Mouse (Mus musculus) forebrain, postnatal 0 days (tissue): ENCODE data around the gene Gm45808. TPM values are rescaled to one million over a fixed set of nuclear protein-coding genes. Genes with fewer than 3 reads are reported as not detected.

Source experiments
- ATAC-seq: fragments of 200-750 bp; cut with Nextera tagmentation; 2 replicates; pipeline ENCODE4 v1.8.0; 2017; ENCODE audit warnings: mild to moderate bottlenecking, moderate library complexity
- DNase-seq: peaks from one replicate; pipeline ENCODE4 v3.0.0-alpha.2; 2015
- H3K27ac ChIP-seq: fragments of 300-500 bp; sonication (generic); 2 replicates; pipeline ENCODE4 v1.5.1; 2014; ENCODE audit warnings: low read depth, mild to moderate bottlenecking, antibody characterized with exemption, low read length, moderate library complexity, mixed read lengths
- H3K27me3 ChIP-seq: fragments of 300-500 bp; sonication (generic); 2 replicates; pipeline ENCODE4 v1.6.1; 2014; ENCODE audit warnings: mild to moderate bottlenecking, low read length, mixed read lengths; ENCODE audit not compliant: insufficient read depth
- H3K36me3 ChIP-seq: fragments of 300-500 bp; sonication (generic); 2 replicates; pipeline ENCODE4 v1.6.1; 2014; ENCODE audit warnings: mild to moderate bottlenecking, moderate library complexity; ENCODE audit not compliant: insufficient read depth
- H3K4me1 ChIP-seq: fragments of 300-500 bp; sonication (generic); 2 replicates; pipeline ENCODE4 v1.6.1; 2014; ENCODE audit warnings: antibody characterized with exemption; ENCODE audit not compliant: insufficient read depth
- H3K4me2 ChIP-seq: fragments of 300-500 bp; sonication (generic); 2 replicates; pipeline ENCODE4 v1.6.1; 2014; ENCODE audit warnings: low read depth, mild to moderate bottlenecking, moderate library complexity
- H3K4me3 ChIP-seq: fragments of 300-500 bp; sonication (generic); 2 replicates; pipeline ENCODE4 v1.5.1; 2014; ENCODE audit warnings: low read depth, low read length, mixed read lengths
- H3K9ac ChIP-seq: fragments of 300-500 bp; sonication (generic); 2 replicates; pipeline ENCODE4 v1.6.1; 2014; ENCODE audit warnings: mild to moderate bottlenecking
- H3K9me3 ChIP-seq: fragments of 300-500 bp; sonication (generic); 2 replicates; pipeline ENCODE4 v1.6.1; 2016; ENCODE audit warnings: low read length
- CTCF ChIP-seq: sonication (generic); IDR thresholded peaks from 2 replicates; pipeline ENCODE4 v1.5.1; 2016; ENCODE audit warnings: antibody characterized with exemption, control low read depth, low read depth
- WGBS: fragments of 180-500 bp; shearing (Covaris S2); extraction: QIAGEN DNeasy Blood & Tissue Kit; methylation state at CpG from one replicate; pipeline ENCODE4 v1.1.7; 2014; 5-methylcytosine and 5-hydroxymethylcytosine counted together
- polyA plus RNA-seq: library from polyadenylated mRNA; unstranded; fragments of >200 nt; fragmentation: Nextera tagmentation; extraction: Ambion mirVana; gene quantifications from 2 replicates; pipeline ENCODE4 v1.2.1, GENCODE M21; 2015
- total RNA-seq: library from RNA; depleted of rRNA; stranded (reverse); fragments of >200 nt; gene quantifications from 2 replicates; pipeline ENCODE4 v1.2.3, GENCODE M21; 2014

The Gm45808 gene
- total and polyA plus RNA-seq, 2 experiments from 2014 or later, result not detected

- Histone ChIP-seq H3K27me3 (no peaks in the 10 kb centered on the region), H3K27ac (peak overlapping the region; percentile 84), H3K9me3 (no peaks in the 10 kb centered on the region), H3K36me3 (no peaks in the 10 kb centered on the region), H3K4me2 (peak overlapping the region; percentile 63), H3K4me1 (no peaks in the 10 kb centered on the region), H3K4me3 (peak overlapping the region; percentile 89), H3K9ac (peak overlapping the region; percentile 83)
- WGBS, result 34% methylated on average over 12 of the region's 12 CpGs
- DNase-seq, result no peak
- TF ChIP-seq CTCF, result no peak
- ATAC-seq, result no peak
These were observed 38.4 kb upstream of the Gm45808 start for GRCm38 (mm10) chr7:45524841-45525621.

- DNase-seq (no peak), ATAC-seq (no peak)
- no peak for TF ChIP-seq CTCF
- Histone ChIP-seq H3K4me3 (no peak overlapping the region), H3K4me1 (no peaks in the 10 kb centered on the region), H3K9ac (no peak overlapping the region), H3K27me3 (no peaks in the 10 kb centered on the region), H3K36me3 (no peaks in the 10 kb centered on the region), H3K27ac (no peak overlapping the region), H3K4me2 (no peak overlapping the region), H3K9me3 (no peaks in the 10 kb centered on the region)
- 84% methylated on average over 12 of the region's 13 CpGs for WGBS
These were observed 37.1 kb upstream of the Gm45808 start for GRCm38 (mm10) chr7:45523678-45524170.

GRCm38 (mm10) chr7:45522957-45523676 lies 36.5 kb upstream of the Gm45808 start:
- WGBS, result 80% methylated on average over 18 of the region's 18 CpGs
- Histone ChIP-seq H3K4me1 (no peaks in the 10 kb centered on the region), H3K27ac (no peak overlapping the region), H3K27me3 (no peaks in the 10 kb centered on the region), H3K9me3 (no peaks in the 10 kb centered on the region), H3K4me2 (no peak overlapping the region), H3K9ac (no peak overlapping the region), H3K4me3 (no peak overlapping the region), H3K36me3 (no peaks in the 10 kb centered on the region)
- DNase-seq (no peak), ATAC-seq (no peak)
- TF ChIP-seq CTCF, result no peak

GRCm38 (mm10) chr7:45522194-45522752 lies 35.7 kb upstream of the Gm45808 start:
- WGBS, result 46% methylated on average over 16 of the region's 16 CpGs
- H3K9me3 ChIP-seq, result no peaks in the 10 kb centered on the region
- H3K36me3 ChIP-seq, result no peaks in the 10 kb centered on the region
- H3K27me3 ChIP-seq, result no peaks in the 10 kb centered on the region
- no peak overlapping the region for H3K9ac ChIP-seq
- peak overlapping the region; percentile 46 for H3K4me3 ChIP-seq
- peak overlapping the region; percentile 53 for H3K4me2 ChIP-seq
- no peaks in the 10 kb centered on the region for H3K4me1 ChIP-seq
- DNase-seq, result no peak
- ATAC-seq, result no peak
- no peak for TF ChIP-seq CTCF
- H3K27ac ChIP-seq, result no peak overlapping the region

GRCm38 (mm10) chr7:45521728-45522184 lies 35.1 kb upstream of the Gm45808 start:
- TF ChIP-seq CTCF, result peak; percentile 56
- Histone ChIP-seq H3K27ac (peak overlapping the region; percentile 86), H3K9ac (peak overlapping the region; percentile 51), H3K36me3 (no peaks in the 10 kb centered on the region), H3K9me3 (no peaks in the 10 kb centered on the region), H3K27me3 (no peaks in the 10 kb centered on the region), H3K4me1 (no peaks in the 10 kb centered on the region), H3K4me2 (peak overlapping the region; percentile 53), H3K4me3 (peak overlapping the region; percentile 46)
- ATAC-seq, result peak; percentile 90
- WGBS, result 2% methylated on average over 28 of the region's 28 CpGs
- peak; percentile 93 for DNase-seq

- TF ChIP-seq CTCF, result no peak
- Histone ChIP-seq H3K9ac (no peak overlapping the region), H3K9me3 (no peaks in the 10 kb centered on the region), H3K27ac (no peak overlapping the region), H3K27me3 (no peaks in the 10 kb centered on the region), H3K4me1 (no peaks in the 10 kb centered on the region), H3K36me3 (no peaks in the 10 kb centered on the region), H3K4me2 (no peak overlapping the region), H3K4me3 (no peak overlapping the region)
- no peak for ATAC-seq
- no peak for DNase-seq
- WGBS, result 91% methylated on average over 7 of the region's 7 CpGs
These were observed 34.0 kb upstream of the Gm45808 start for GRCm38 (mm10) chr7:45520605-45521004.
